Comparison of ENCODE assay signal across 17 mouse cellular contexts in the genomic region with DNA sequence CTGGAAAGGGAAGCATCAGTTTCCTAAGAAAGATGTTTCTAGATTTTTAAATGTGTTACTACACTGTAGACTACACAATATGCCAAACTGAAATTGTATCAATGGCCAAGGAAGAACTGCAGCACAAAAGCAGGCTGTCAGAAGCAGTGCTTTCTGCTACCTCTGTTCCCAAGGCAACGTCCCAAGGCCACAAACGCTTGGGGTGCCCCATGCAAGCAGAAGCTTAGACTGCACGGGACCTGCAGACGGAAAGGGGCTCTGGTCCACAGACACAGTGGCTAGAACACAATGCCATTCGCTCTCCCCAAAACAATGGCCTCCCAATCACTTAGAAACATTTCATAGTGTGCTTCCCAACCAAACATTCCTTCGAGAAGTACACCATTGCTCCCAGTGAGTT. TPM values are rescaled to one million over a fixed set of nuclear protein-coding genes. Genes with fewer than 3 reads are reported as not detected.
DNase-seq lines count a peak whose midpoint lies in the region; ATAC-seq lines count a peak whose summit lies in the region.
"Had no signal": no experiment of that assay in that cellular context is flagged by ENCODE, and none has a peak within 500 bp of the region (broad histone marks: within the 10 kb centered on the region; RNA-seq: fewer than 3 reads in every experiment).

No protein-coding gene starts in this region.

- ATAC-seq in forebrain, embryonic 12.5 days (ENCODE audit: low FRiP score), result peak; percentile 68; the same call in 1 of the 2 replicates
- ATAC-seq in forebrain, embryonic 16.5 days, result no peak
- peak; percentile 77; the same call in 1 of the 2 replicates for ATAC-seq in hindbrain, embryonic 12.5 days (ENCODE audit: low FRiP score)
- peak; percentile 63 for ATAC-seq in midbrain, embryonic 15.5 days (replicated peaks)

- peaks cover 2% of the 10 kb centered on the region; the same call in 1 of the 2 replicates for H3K9me3 ChIP-seq in forebrain, embryonic 12.5 days
- H3K9me3 ChIP-seq in forebrain, embryonic 16.5 days (ENCODE audit: control insufficient read depth, low read length), result 0 out of 2 replicates have a peak, but pooled peaks cover 3% of the 10 kb centered on the region
- no peaks in the 10 kb centered on the region for H3K9me3 ChIP-seq in hindbrain, embryonic 12.5 days (replicated peaks)
- no peaks in the 10 kb centered on the region for H3K9me3 ChIP-seq in midbrain, embryonic 15.5 days
- H3K9me3 ChIP-seq in limb, embryonic 10.5 days (replicated peaks), result no peaks in the 10 kb centered on the region
- H3K9me3 ChIP-seq: heart, embryonic 10.5 days; liver, embryonic 13.5 days; stomach, embryonic 15.5 days had no signal

- H3K9ac ChIP-seq in forebrain, embryonic 12.5 days, result no peak overlapping the region
- H3K9ac ChIP-seq in forebrain, embryonic 16.5 days (replicated peaks; ENCODE audit: low read depth, low read length), result no peak overlapping the region
- H3K9ac ChIP-seq in hindbrain, embryonic 12.5 days, result no peak overlapping the region
- no peak overlapping the region for H3K9ac ChIP-seq in midbrain, embryonic 15.5 days
- H3K9ac ChIP-seq: liver, embryonic 13.5 days; stomach, embryonic 15.5 days had no signal

- no peaks in the 10 kb centered on the region for H3K36me3 ChIP-seq in forebrain, embryonic 12.5 days (replicated peaks)
- no peaks in the 10 kb centered on the region for H3K36me3 ChIP-seq in forebrain, embryonic 16.5 days (ENCODE audit: control insufficient read depth, insufficient read depth)
- no peaks in the 10 kb centered on the region for H3K36me3 ChIP-seq in hindbrain, embryonic 12.5 days
- H3K36me3 ChIP-seq in midbrain, embryonic 15.5 days (replicated peaks), result no peaks in the 10 kb centered on the region
- H3K36me3 ChIP-seq in limb, embryonic 10.5 days, result no peaks in the 10 kb centered on the region
- H3K36me3 ChIP-seq: heart, embryonic 10.5 days; liver, embryonic 13.5 days; stomach, embryonic 15.5 days had no signal

- no peak overlapping the region for H3K4me3 ChIP-seq in forebrain, embryonic 12.5 days (replicated peaks)
- H3K4me3 ChIP-seq in forebrain, embryonic 16.5 days (replicated peaks; ENCODE audit: low read length), result no peak overlapping the region
- no peak overlapping the region for H3K4me3 ChIP-seq in hindbrain, embryonic 12.5 days
- no peak overlapping the region for H3K4me3 ChIP-seq in midbrain, embryonic 15.5 days
- H3K4me3 ChIP-seq in limb, embryonic 10.5 days, result no peak overlapping the region
- H3K4me3 ChIP-seq: heart, embryonic 10.5 days; liver, embryonic 13.5 days; megakaryocyte, embryonic 14.5 days; stomach, embryonic 15.5 days had no signal

- intact Hi-C loops in left cerebral cortex, postnatal 14 days (cut with DNase I), result no loop called here

- no peaks in the 10 kb centered on the region for H3K27me3 ChIP-seq in forebrain, embryonic 12.5 days
- H3K27me3 ChIP-seq in forebrain, embryonic 16.5 days (replicated peaks; ENCODE audit: control insufficient read depth, insufficient read depth, low read length), result no peaks in the 10 kb centered on the region
- no peaks in the 10 kb centered on the region for H3K27me3 ChIP-seq in hindbrain, embryonic 12.5 days
- no peaks in the 10 kb centered on the region for H3K27me3 ChIP-seq in midbrain, embryonic 15.5 days (replicated peaks)
- no peaks in the 10 kb centered on the region for H3K27me3 ChIP-seq in limb, embryonic 10.5 days (ENCODE audit: low read depth, poor library complexity, severe bottlenecking)
- H3K27me3 ChIP-seq: liver, embryonic 13.5 days; stomach, embryonic 15.5 days had no signal

- peak; percentile 44 for DNase-seq in embryo, embryonic 10.5 days (ENCODE audit: low spot score)
- DNase-seq in left cerebral cortex, postnatal 14 days (ENCODE audit: low spot score in 2 of 2), result no peak
- DNase-seq in limb, embryonic 10.5 days (ENCODE audit: low spot score), result no peak
- no peak for DNase-seq in lung, postnatal 4 days
- DNase-seq: cerebellum, adult 11 months; gastrocnemius, postnatal 25 days; heart, postnatal 4 days; kidney, adult 11 months; kidney, postnatal 14 days; liver, embryonic 13.5 days had no signal

- peaks cover 17% of the 10 kb centered on the region for H3K4me1 ChIP-seq in forebrain, embryonic 12.5 days
- peaks cover 3% of the 10 kb centered on the region; the same call in 1 of the 2 replicates for H3K4me1 ChIP-seq in forebrain, embryonic 16.5 days (replicated peaks; ENCODE audit: control insufficient read depth, insufficient read depth, low read length)
- H3K4me1 ChIP-seq in hindbrain, embryonic 12.5 days, result peaks cover 13% of the 10 kb centered on the region
- 0 out of 2 replicates have a peak, but pooled peaks cover 3% of the 10 kb centered on the region for H3K4me1 ChIP-seq in midbrain, embryonic 15.5 days
- peaks cover 6% of the 10 kb centered on the region; the same call in 1 of the 2 replicates for H3K4me1 ChIP-seq in limb, embryonic 10.5 days
- H3K4me1 ChIP-seq: liver, embryonic 13.5 days; stomach, embryonic 15.5 days had no signal

- no peak overlapping the region for H3K27ac ChIP-seq in forebrain, embryonic 12.5 days
- no peak overlapping the region for H3K27ac ChIP-seq in forebrain, embryonic 16.5 days (ENCODE audit: low read length)
- peak overlapping the region; percentile 52; the same call in 1 of the 2 replicates for H3K27ac ChIP-seq in hindbrain, embryonic 12.5 days
- H3K27ac ChIP-seq in midbrain, embryonic 15.5 days, result no peak overlapping the region
- H3K27ac ChIP-seq in limb, embryonic 10.5 days, result no peak overlapping the region
- H3K27ac ChIP-seq: heart, embryonic 10.5 days; liver, embryonic 13.5 days; stomach, embryonic 15.5 days had no signal

- 21% methylated on average over 6 of the region's 6 CpGs for WGBS in forebrain, embryonic 12.5 days
- WGBS in forebrain, embryonic 16.5 days, result 22% methylated on average over 6 of the region's 6 CpGs
- WGBS in hindbrain, embryonic 12.5 days, result 30% methylated on average over 6 of the region's 6 CpGs
- WGBS in midbrain, embryonic 15.5 days, result 9% methylated on average over 6 of the region's 6 CpGs
- WGBS in limb, embryonic 10.5 days, result 88% methylated on average over 6 of the region's 6 CpGs

- H3K4me2 ChIP-seq in forebrain, embryonic 12.5 days, result no peak overlapping the region
- H3K4me2 ChIP-seq in forebrain, embryonic 16.5 days (ENCODE audit: low read length), result no peak overlapping the region
- H3K4me2 ChIP-seq in hindbrain, embryonic 12.5 days (replicated peaks), result no peak overlapping the region
- H3K4me2 ChIP-seq in midbrain, embryonic 15.5 days, result no peak overlapping the region
- H3K4me2 ChIP-seq: liver, embryonic 13.5 days; stomach, embryonic 15.5 days had no signal

RNA-seq across cellular contexts. Expression of gene 1700025G04Rik, which starts 59.4 kb away (rescaled TPM):
- 33.3 and 36.4 TPM in 2 replicates for polyA plus RNA-seq in forebrain, embryonic 12.5 days (2016; fragmentation: Nextera tagmentation; extraction: Ambion mirVana)
- 26.4 and 31.2 TPM in 2 replicates for polyA plus RNA-seq in forebrain, embryonic 16.5 days (2015; fragmentation: Nextera tagmentation; extraction: Ambion mirVana)
- polyA plus RNA-seq in hindbrain, embryonic 12.5 days (2016; fragmentation: Nextera tagmentation; extraction: Ambion mirVana), result 51.0 and 58.8 TPM in 2 replicates
- 34.6 and 37.8 TPM in 2 replicates for polyA plus RNA-seq in midbrain, embryonic 15.5 days (2015; fragmentation: Nextera tagmentation; extraction: Ambion mirVana)
- total RNA-seq in left cerebral cortex, postnatal 14 days (2021), result 10 to 100 TPM; 70.0 to 76.7 TPM
- 11.7 and 13.8 TPM in 2 replicates for polyA plus RNA-seq in limb, embryonic 10.5 days (2016; fragmentation: Nextera tagmentation; extraction: Ambion mirVana)
